Mouse (Mus musculus) testis, adult 2 months (tissue): ENCODE data around the gene Sapcd1.

Experiments
- CTCF ChIP-seq: fragments of 200-500 bp; IDR thresholded peaks from 2 replicates; pipeline ENCODE4 v1.5.1; 2012; ENCODE audit warnings: low read depth, mild to moderate bottlenecking, inconsistent platforms, low read length, moderate library complexity; ENCODE audit not compliant: control insufficient read depth, insufficient read depth, insufficient replicate concordance
- POLR2A ChIP-seq: fragments of 200-500 bp; IDR thresholded peaks from 2 replicates; pipeline ENCODE4 v1.6.1; 2012; ENCODE audit warnings: low read depth, mild to moderate bottlenecking, inconsistent platforms, low read length, moderate library complexity; ENCODE audit not compliant: control insufficient read depth

DNA sequence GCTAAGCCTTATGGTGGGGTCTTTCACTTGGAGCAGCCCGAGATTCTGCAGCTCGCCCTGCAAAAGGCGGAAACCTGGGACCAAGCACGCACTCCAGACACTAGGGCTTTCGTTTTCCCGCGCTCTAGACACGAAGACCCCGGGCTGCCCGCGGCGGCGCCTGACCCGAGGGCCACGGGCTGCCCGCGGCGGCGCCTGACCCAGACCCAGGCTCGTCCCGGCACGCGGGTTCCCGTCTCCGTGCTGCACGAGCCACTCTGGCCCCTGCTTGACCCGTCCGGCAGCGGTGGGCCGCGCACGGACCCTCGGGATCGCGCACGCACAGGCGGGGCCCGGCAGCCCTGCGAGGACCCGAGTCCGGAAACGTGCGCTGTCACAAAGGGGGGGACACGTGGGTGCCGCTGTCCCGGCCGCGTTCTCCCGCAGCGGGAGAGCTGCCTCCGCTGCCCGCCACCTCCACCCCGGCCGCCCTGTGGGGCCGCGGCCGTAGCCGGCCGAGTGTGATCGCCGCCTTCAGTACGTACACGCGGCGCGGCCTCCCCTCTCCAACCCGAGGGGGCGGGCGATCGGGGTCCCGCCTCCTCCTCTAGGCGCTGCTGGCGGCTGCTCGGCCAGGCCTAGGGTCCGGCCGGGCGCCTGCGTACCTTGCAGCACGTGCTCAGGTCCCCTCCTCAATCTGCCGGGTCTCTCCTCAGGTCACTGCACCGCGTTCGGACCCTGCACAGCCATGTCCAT lies 26.9 kb downstream of the Sapcd1 start, which contains the start of gene Vars:
- TF ChIP-seq CTCF (no peak), POLR2A (peak; percentile 47; the same call in 1 of the 2 replicates)
